Mouse (Mus musculus) ES-E14 (cell line): ENCODE measurements around the gene Kif26b.

Experiments
- CHD2 ChIP-seq: IDR thresholded peaks from 2 replicates; pipeline ENCODE4 v1.6.1; 2014; ENCODE audit warnings: mild to moderate bottlenecking, low read depth, low read length, inconsistent platforms
- HCFC1 ChIP-seq: IDR thresholded peaks from 2 replicates; pipeline ENCODE4 v1.6.1; 2012; ENCODE audit warnings: low read length, inconsistent platforms, borderline replicate concordance; ENCODE audit not compliant: insufficient read depth
- MAFK ChIP-seq: IDR thresholded peaks from 2 replicates; pipeline ENCODE4 v1.6.1; 2014; ENCODE audit warnings: mild to moderate bottlenecking, low read depth, low read length, inconsistent platforms; ENCODE audit not compliant: insufficient read depth
- ZC3H11A ChIP-seq: IDR thresholded peaks from 2 replicates; pipeline ENCODE4 v1.6.1; 2012; ENCODE audit warnings: low read depth, mild to moderate bottlenecking, inconsistent platforms, low read length, borderline replicate concordance
- ZNF384 ChIP-seq: IDR thresholded peaks from 2 replicates; pipeline ENCODE4 v1.6.1; 2012; ENCODE audit warnings: low read depth, low read length, inconsistent platforms

- TF ChIP-seq CHD2 = no peak
- no peak for TF ChIP-seq ZNF384
- no peak for TF ChIP-seq ZC3H11A
- no peak for TF ChIP-seq HCFC1
- no peak for TF ChIP-seq MAFK
These were observed 424.0 kb downstream of the Kif26b start for GRCm38 (mm10) chr1:178952910-178953309.
